Mouse (Mus musculus) kidney, embryonic 14.5 days (tissue): ENCODE results near the gene Cd164. TPM values are rescaled to one million over a fixed set of nuclear protein-coding genes. Genes with fewer than 3 reads are reported as not detected.
A peak's percentile ranks its signal among the peaks of the same experiment; 100 is the strongest.

Experiments used
- ATAC-seq: fragments of 200-750 bp; cut with Nextera tagmentation; 2 replicates; pipeline ENCODE4 v1.8.0; 2017; ENCODE audit warnings: moderate number of reproducible peaks, mild to moderate bottlenecking, moderate TSS enrichment, moderate library complexity; ENCODE audit not compliant: low FRiP score, low TSS enrichment
- H3K27ac ChIP-seq: fragments of 300-500 bp; sonication (generic); 2 replicates; pipeline ENCODE4 v1.5.1; 2014; ENCODE audit warnings: low read depth, mild to moderate bottlenecking, low read length, moderate library complexity, mixed read lengths
- H3K27me3 ChIP-seq: fragments of 300-500 bp; sonication (generic); 2 replicates; pipeline ENCODE4 v1.6.1; 2014; ENCODE audit warnings: mild to moderate bottlenecking, low read length; ENCODE audit not compliant: control insufficient read depth, insufficient read depth
- H3K36me3 ChIP-seq: fragments of 300-500 bp; sonication (generic); 2 replicates; pipeline ENCODE4 v1.6.1; 2014; ENCODE audit warnings: low read length, mixed read lengths; ENCODE audit not compliant: control insufficient read depth, insufficient read depth
- H3K4me1 ChIP-seq: fragments of 300-500 bp; sonication (generic); 2 replicates; pipeline ENCODE4 v1.6.1; 2014; ENCODE audit warnings: low read length, mixed read lengths; ENCODE audit not compliant: control insufficient read depth, insufficient read depth
- H3K4me2 ChIP-seq: fragments of 300-500 bp; sonication (generic); replicated peaks from 2 replicates; pipeline ENCODE4 v1.6.1; 2014; ENCODE audit warnings: low read depth, mild to moderate bottlenecking, low read length
- H3K4me3 ChIP-seq: fragments of 300-500 bp; sonication (generic); 2 replicates; pipeline ENCODE4 v1.5.1; 2014; ENCODE audit warnings: mild to moderate bottlenecking, low read length
- H3K9ac ChIP-seq: fragments of 300-500 bp; sonication (generic); 2 replicates; pipeline ENCODE4 v1.6.1; 2014; ENCODE audit warnings: low read depth, mild to moderate bottlenecking, low read length, moderate library complexity
- H3K9me3 ChIP-seq: fragments of 300-500 bp; sonication (generic); 2 replicates; pipeline ENCODE4 v1.6.1; 2016; ENCODE audit warnings: low read length; ENCODE audit not compliant: control insufficient read depth
- WGBS: fragments of 180-500 bp; shearing (Covaris S2); extraction: QIAGEN DNeasy Blood & Tissue Kit; methylation state at CpG from one replicate; pipeline ENCODE4 v1.1.7; 2014; 5-methylcytosine and 5-hydroxymethylcytosine counted together
- polyA plus RNA-seq: library from polyadenylated mRNA; unstranded; fragments of >200 nt; fragmentation: Nextera tagmentation; extraction: Ambion mirVana; gene quantifications from 2 replicates; pipeline ENCODE4 v1.2.1, GENCODE M21; 2014

Cd164 gene
- 134 and 221 TPM in 2 replicates for polyA plus RNA-seq

- peak; percentile 94 for ATAC-seq
- under 1% methylated on average over 68 of the region's 69 CpGs for WGBS
- no peaks in the 10 kb centered on the region for H3K9me3 ChIP-seq
Measured at GRCm38 (mm10) chr10:41518981-41519618, at the start of gene Cd164. Gene Cd164, plus strand, starts transcription at chr10:41519414.

GRCm38 (mm10) chr10:41470693-41471092, 48.5 kb upstream of the Cd164 start:
- H3K4me2 ChIP-seq = no peak overlapping the region
- no peaks in the 10 kb centered on the region for H3K9me3 ChIP-seq
- no peak overlapping the region for H3K4me3 ChIP-seq
- H3K4me1 ChIP-seq = 0 out of 2 replicates have a peak, but pooled peaks cover 5% of the 10 kb centered on the region
- no peaks in the 10 kb centered on the region for H3K27me3 ChIP-seq
- H3K36me3 ChIP-seq = 0 out of 2 replicates have a peak, but pooled peaks cover 6% of the 10 kb centered on the region
- no peak overlapping the region for H3K27ac ChIP-seq
- no peak overlapping the region for H3K9ac ChIP-seq
- no peak for ATAC-seq
- WGBS = 84% methylated on average over 3 of the region's 3 CpGs

More at GRCm38 (mm10) chr10:41518981-41519618, at the start of gene Cd164:
- Histone ChIP-seq H3K27me3 (no peaks in the 10 kb centered on the region), H3K36me3 (peaks cover 11% of the 10 kb centered on the region), H3K4me2 (peak within 1 kb of the TSS; percentile 73), H3K9ac (peak within 1 kb of the TSS; percentile 92), H3K4me3 (peak within 1 kb of the TSS; percentile 74), H3K4me1 (peaks cover 16% of the 10 kb centered on the region), H3K27ac (peak within 1 kb of the TSS; percentile 94)

- Histone ChIP-seq H3K36me3 (no peaks in the 10 kb centered on the region), H3K27ac (no peak overlapping the region), H3K9ac (no peak overlapping the region), H3K4me3 (no peak overlapping the region), H3K9me3 (no peaks in the 10 kb centered on the region), H3K4me1 (0 out of 2 replicates have a peak, but pooled peaks cover 9% of the 10 kb centered on the region), H3K27me3 (no peaks in the 10 kb centered on the region), H3K4me2 (no peak overlapping the region)
- no peak for ATAC-seq
Measured at GRCm38 (mm10) chr10:41472534-41472933, 46.7 kb upstream of the Cd164 start.

- no peaks in the 10 kb centered on the region for H3K36me3 ChIP-seq
- no peak overlapping the region for H3K9ac ChIP-seq
- ATAC-seq = no peak
- H3K27ac ChIP-seq = no peak overlapping the region
- WGBS = 72% methylated on average over 5 of the region's 5 CpGs
- H3K4me2 ChIP-seq = no peak overlapping the region
- 0 out of 2 replicates have a peak, but pooled peaks cover 9% of the 10 kb centered on the region for H3K4me1 ChIP-seq
- no peak overlapping the region for H3K4me3 ChIP-seq
- H3K27me3 ChIP-seq = no peaks in the 10 kb centered on the region
- H3K9me3 ChIP-seq = no peaks in the 10 kb centered on the region
Measured at GRCm38 (mm10) chr10:41472962-41473481, 46.2 kb upstream of the Cd164 start.

GRCm38 (mm10) chr10:41473782-41474468, 45.3 kb upstream of the Cd164 start:
- no peaks in the 10 kb centered on the region for H3K27me3 ChIP-seq
- no peak overlapping the region for H3K9ac ChIP-seq
- H3K4me1 ChIP-seq = 0 out of 2 replicates have a peak, but pooled peaks cover 9% of the 10 kb centered on the region
- no peak overlapping the region for H3K4me3 ChIP-seq
- no peaks in the 10 kb centered on the region for H3K36me3 ChIP-seq
- ATAC-seq = no peak
- no peak overlapping the region for H3K27ac ChIP-seq
- no peak overlapping the region for H3K4me2 ChIP-seq
- WGBS = 88% methylated on average over 6 of the region's 6 CpGs
- H3K9me3 ChIP-seq = no peaks in the 10 kb centered on the region

GRCm38 (mm10) chr10:41474981-41475391, 44.2 kb upstream of the Cd164 start:
- no peak for ATAC-seq
- no peak overlapping the region; the same call in 1 of the 2 replicates for H3K4me2 ChIP-seq
- 0 out of 2 replicates have a peak, but pooled peaks cover 9% of the 10 kb centered on the region for H3K4me1 ChIP-seq
- no peak overlapping the region for H3K9ac ChIP-seq
- WGBS = 65% methylated on average over 1 of the region's 1 CpGs
- no peaks in the 10 kb centered on the region; the same call in 1 of the 2 replicates for H3K36me3 ChIP-seq
- no peak overlapping the region for H3K27ac ChIP-seq
- H3K9me3 ChIP-seq = no peaks in the 10 kb centered on the region
- H3K4me3 ChIP-seq = no peak overlapping the region
- H3K27me3 ChIP-seq = no peaks in the 10 kb centered on the region

GRCm38 (mm10) chr10:41476171-41477017, 42.8 kb upstream of the Cd164 start, which contains the start of gene Mical1:
Gene Mical1, plus strand, starts transcription at chr10:41476314.
- ATAC-seq = peak; percentile 86
- H3K9me3 ChIP-seq = no peaks in the 10 kb centered on the region
- peaks cover 6% of the 10 kb centered on the region; the same call in 1 of the 2 replicates for H3K36me3 ChIP-seq
- under 1% methylated on average over 30 of the region's 35 CpGs for WGBS
- peak within 1 kb of the TSS; percentile 85 for H3K4me2 ChIP-seq
- H3K27me3 ChIP-seq = no peaks in the 10 kb centered on the region
- H3K9ac ChIP-seq = peak within 1 kb of the TSS; percentile 67
- H3K4me3 ChIP-seq = peak within 1 kb of the TSS; percentile 52
- H3K4me1 ChIP-seq = 0 out of 2 replicates have a peak, but pooled peaks cover 9% of the 10 kb centered on the region
- peak within 1 kb of the TSS; percentile 59 for H3K27ac ChIP-seq

- H3K4me1 ChIP-seq = 0 out of 2 replicates have a peak, but pooled peaks cover 9% of the 10 kb centered on the region
- H3K9me3 ChIP-seq = no peaks in the 10 kb centered on the region
- H3K4me3 ChIP-seq = peak overlapping the region; percentile 52
- H3K4me2 ChIP-seq = peak overlapping the region; percentile 85
- peak overlapping the region; percentile 59; the same call in 1 of the 2 replicates for H3K27ac ChIP-seq
- WGBS = 0% methylated on average over 9 of the region's 9 CpGs
- H3K9ac ChIP-seq = peak overlapping the region; percentile 67
- no peaks in the 10 kb centered on the region for H3K27me3 ChIP-seq
- H3K36me3 ChIP-seq = peaks cover 8% of the 10 kb centered on the region; the same call in 1 of the 2 replicates
- ATAC-seq = peak; percentile 4; the same call in 1 of the 2 replicates
Measured at GRCm38 (mm10) chr10:41477018-41477277, 42.3 kb upstream of the Cd164 start.
